Mouse (Mus musculus) mature B cell (primary cell): ENCODE results near the gene Tada3.

Source experiments
- in situ Hi-C: fragments of 300-500 bp; cut with MboI; formaldehyde crosslinking; loops from 2 replicates; pipeline ENCODE4 v1.14.3; 2019

The Tada3 gene

GRCm38 (mm10) chr6:113377496-113378385 lies at the start of gene Tada3, which contains the start of gene Arpc4:
Gene Tada3 (minus strand): TSS chr6:113377883.
Gene Arpc4 (plus strand): TSS chr6:113378115.
- in situ Hi-C loops, result loop anchor here (5.0 kb wide), 1 partner anchor 50 kb away; the partner anchor contains the start of gene Ogg1

- in situ Hi-C loops, result no loop called here
Measured at GRCm38 (mm10) chr6:113427397-113427796, 49.7 kb upstream of the Tada3 start.

GRCm38 (mm10) chr6:113426696-113427095 lies 49.0 kb upstream of the Tada3 start:
- in situ Hi-C loops, result no loop called here

GRCm38 (mm10) chr6:113424187-113424586 lies 46.5 kb upstream of the Tada3 start:
- in situ Hi-C loops, result no loop called here

- in situ Hi-C loops, result no loop called here
Measured at GRCm38 (mm10) chr6:113423000-113423399, 45.3 kb upstream of the Tada3 start.

GRCm38 (mm10) chr6:113419199-113419587 lies 41.5 kb upstream of the Tada3 start, which contains the start of gene Rpusd3:
Gene Rpusd3 (minus strand): TSS chr6:113419340.
- in situ Hi-C loops, result no loop called here

- in situ Hi-C loops, result no loop called here
Measured at GRCm38 (mm10) chr6:113418441-113419198, 40.9 kb upstream of the Tada3 start.

- in situ Hi-C loops, result no loop called here
Measured at GRCm38 (mm10) chr6:113416416-113416815, 38.7 kb upstream of the Tada3 start.

- in situ Hi-C loops, result no loop called here
Measured at GRCm38 (mm10) chr6:113410001-113410400, 32.3 kb upstream of the Tada3 start.

GRCm38 (mm10) chr6:113406683-113407082 lies 29.0 kb upstream of the Tada3 start:
- in situ Hi-C loops, result no loop called here

GRCm38 (mm10) chr6:113405483-113405882 lies 27.8 kb upstream of the Tada3 start:
- in situ Hi-C loops, result no loop called here

GRCm38 (mm10) chr6:113404649-113405448 lies 27.2 kb upstream of the Tada3 start:
- in situ Hi-C loops, result no loop called here

GRCm38 (mm10) chr6:113402094-113402493 lies 24.4 kb upstream of the Tada3 start:
- in situ Hi-C loops, result no loop called here

- in situ Hi-C loops, result no loop called here
Measured at GRCm38 (mm10) chr6:113396270-113397030, 18.8 kb upstream of the Tada3 start.

- in situ Hi-C loops, result no loop called here
Measured at GRCm38 (mm10) chr6:113395501-113395900, 17.8 kb upstream of the Tada3 start.

GRCm38 (mm10) chr6:113394811-113395210 lies 17.1 kb upstream of the Tada3 start:
- in situ Hi-C loops, result no loop called here

GRCm38 (mm10) chr6:113393951-113394350 lies 16.3 kb upstream of the Tada3 start:
- in situ Hi-C loops, result no loop called here

GRCm38 (mm10) chr6:113392387-113393071 lies 14.8 kb upstream of the Tada3 start:
- in situ Hi-C loops, result no loop called here

- in situ Hi-C loops, result no loop called here
Measured at GRCm38 (mm10) chr6:113392015-113392386, 14.3 kb upstream of the Tada3 start.

GRCm38 (mm10) chr6:113390715-113391114 lies 13.0 kb upstream of the Tada3 start:
- in situ Hi-C loops, result no loop called here

GRCm38 (mm10) chr6:113388960-113389359 lies 11.3 kb upstream of the Tada3 start, which contains the start of gene Ttll3:
Gene Ttll3 (plus strand): TSS chr6:113389260.
- in situ Hi-C loops, result no loop called here
